Mouse (Mus musculus) midbrain, embryonic 15.5 days (tissue): ENCODE results near the gene Thrb. TPM values are rescaled to one million over a fixed set of nuclear protein-coding genes. Genes with fewer than 3 reads are reported as not detected.

Experiments
- ATAC-seq: fragments of 200-750 bp; cut with Nextera tagmentation; replicated peaks from 2 replicates; pipeline ENCODE4 v1.8.0; 2017; ENCODE audit warnings: moderate TSS enrichment
- H3K27ac ChIP-seq: fragments of 300-500 bp; sonication (generic); 2 replicates; pipeline ENCODE4 v1.5.1; 2015; ENCODE audit warnings: mild to moderate bottlenecking, inconsistent platforms
- H3K27me3 ChIP-seq: fragments of 300-500 bp; sonication (generic); replicated peaks from 2 replicates; pipeline ENCODE4 v1.6.1; 2015; ENCODE audit warnings: inconsistent platforms
- H3K36me3 ChIP-seq: fragments of 300-500 bp; sonication (generic); replicated peaks from 2 replicates; pipeline ENCODE4 v1.6.1; 2015; ENCODE audit warnings: inconsistent platforms
- H3K4me1 ChIP-seq: fragments of 300-500 bp; sonication (generic); 2 replicates; pipeline ENCODE4 v1.6.1; 2015; ENCODE audit warnings: inconsistent platforms
- H3K4me2 ChIP-seq: fragments of 300-500 bp; sonication (generic); 2 replicates; pipeline ENCODE4 v1.6.1; 2015; ENCODE audit warnings: inconsistent platforms, mild to moderate bottlenecking, moderate library complexity
- H3K4me3 ChIP-seq: fragments of 300-500 bp; sonication (generic); 2 replicates; pipeline ENCODE4 v1.5.1; 2015; ENCODE audit warnings: mild to moderate bottlenecking, inconsistent platforms
- H3K9ac ChIP-seq: fragments of 300-500 bp; sonication (generic); 2 replicates; pipeline ENCODE4 v1.6.1; 2015; ENCODE audit warnings: mild to moderate bottlenecking, inconsistent platforms
- H3K9me3 ChIP-seq: fragments of 300-500 bp; sonication (generic); 2 replicates; pipeline ENCODE4 v1.6.1; 2016; ENCODE audit warnings: inconsistent platforms
- WGBS: fragments of 180-500 bp; shearing (Covaris S2); methylation state at CpG from one replicate; pipeline ENCODE4 v1.1.7; 2015; ENCODE audit warnings: mixed read lengths; 5-methylcytosine and 5-hydroxymethylcytosine counted together
- polyA plus RNA-seq: library from polyadenylated mRNA; unstranded; fragments of >200 nt; fragmentation: Nextera tagmentation; extraction: Ambion mirVana; gene quantifications from 2 replicates; pipeline ENCODE4 v1.2.1, GENCODE M21; 2015

The Thrb gene
- polyA plus RNA-seq, 1 experiment from 2014 or later: 2.3 TPM

- WGBS: 67% methylated on average over 2 of the region's 2 CpGs
- ATAC-seq: no peak
- Histone ChIP-seq H3K4me1 (no peaks in the 10 kb centered on the region), H3K4me2 (no peak overlapping the region), H3K27ac (no peak overlapping the region), H3K27me3 (no peaks in the 10 kb centered on the region), H3K9ac (no peak overlapping the region), H3K9me3 (no peaks in the 10 kb centered on the region), H3K36me3 (no peaks in the 10 kb centered on the region), H3K4me3 (no peak overlapping the region)
These were observed 155.0 kb downstream of the Thrb start for GRCm38 (mm10) chr14:17815103-17815502.

- WGBS: 96% methylated on average over 2 of the region's 2 CpGs
- H3K27ac ChIP-seq: no peak overlapping the region
- H3K9me3 ChIP-seq: no peaks in the 10 kb centered on the region
- no peaks in the 10 kb centered on the region for H3K36me3 ChIP-seq
- no peak for ATAC-seq
- no peak overlapping the region for H3K4me2 ChIP-seq
- no peaks in the 10 kb centered on the region for H3K4me1 ChIP-seq
- H3K9ac ChIP-seq: no peak overlapping the region
- H3K27me3 ChIP-seq: no peaks in the 10 kb centered on the region
- H3K4me3 ChIP-seq: no peak overlapping the region
These were observed 158.0 kb downstream of the Thrb start for GRCm38 (mm10) chr14:17818086-17818485.

- ATAC-seq: no peak
- H3K27ac ChIP-seq: no peak overlapping the region
- 87% methylated on average over 7 of the region's 7 CpGs for WGBS
- H3K4me1 ChIP-seq: no peaks in the 10 kb centered on the region
- no peak overlapping the region for H3K9ac ChIP-seq
- no peak overlapping the region for H3K4me3 ChIP-seq
- H3K36me3 ChIP-seq: no peaks in the 10 kb centered on the region
- H3K9me3 ChIP-seq: no peaks in the 10 kb centered on the region
- no peak overlapping the region for H3K4me2 ChIP-seq
- H3K27me3 ChIP-seq: no peaks in the 10 kb centered on the region
These were observed 162.7 kb downstream of the Thrb start for GRCm38 (mm10) chr14:17822754-17823153.

GRCm38 (mm10) chr14:17827401-17827800 is 167.3 kb downstream of the Thrb start:
- Histone ChIP-seq H3K36me3 (no peaks in the 10 kb centered on the region), H3K4me3 (no peak overlapping the region), H3K27ac (no peak overlapping the region), H3K9ac (no peak overlapping the region), H3K9me3 (no peaks in the 10 kb centered on the region), H3K4me1 (no peaks in the 10 kb centered on the region), H3K27me3 (no peaks in the 10 kb centered on the region), H3K4me2 (no peak overlapping the region)
- WGBS: 55% methylated on average over 6 of the region's 6 CpGs
- ATAC-seq: no peak

- Histone ChIP-seq H3K9me3 (no peaks in the 10 kb centered on the region), H3K4me1 (no peaks in the 10 kb centered on the region), H3K27me3 (no peaks in the 10 kb centered on the region), H3K4me2 (no peak overlapping the region), H3K9ac (no peak overlapping the region), H3K27ac (no peak overlapping the region), H3K4me3 (no peak overlapping the region), H3K36me3 (no peaks in the 10 kb centered on the region)
- 75% methylated on average over 1 of the region's 1 CpGs for WGBS
- no peak for ATAC-seq
These were observed 175.7 kb downstream of the Thrb start for GRCm38 (mm10) chr14:17835738-17836137.

GRCm38 (mm10) chr14:17836766-17837165 is 176.7 kb downstream of the Thrb start:
- Histone ChIP-seq H3K4me3 (no peak overlapping the region), H3K4me2 (no peak overlapping the region), H3K36me3 (no peaks in the 10 kb centered on the region), H3K9me3 (no peaks in the 10 kb centered on the region), H3K4me1 (no peaks in the 10 kb centered on the region), H3K9ac (no peak overlapping the region), H3K27ac (no peak overlapping the region), H3K27me3 (no peaks in the 10 kb centered on the region)
- ATAC-seq: 0 out of 2 replicates have a peak, but pooled peaks have one; percentile 33
- WGBS: 86% methylated on average over 1 of the region's 1 CpGs

GRCm38 (mm10) chr14:17845003-17845697 is 185.1 kb downstream of the Thrb start:
- no peak overlapping the region for H3K27ac ChIP-seq
- no peaks in the 10 kb centered on the region for H3K27me3 ChIP-seq
- H3K9me3 ChIP-seq: no peaks in the 10 kb centered on the region
- no peaks in the 10 kb centered on the region for H3K4me1 ChIP-seq
- H3K4me2 ChIP-seq: no peak overlapping the region
- no peak overlapping the region for H3K9ac ChIP-seq
- no peak overlapping the region for H3K4me3 ChIP-seq
- WGBS: 89% methylated on average over 5 of the region's 5 CpGs
- ATAC-seq: no peak
- H3K36me3 ChIP-seq: no peaks in the 10 kb centered on the region

GRCm38 (mm10) chr14:17845871-17846270 is 185.8 kb downstream of the Thrb start:
- H3K9me3 ChIP-seq: no peaks in the 10 kb centered on the region
- no peak overlapping the region for H3K4me3 ChIP-seq
- no peak overlapping the region for H3K27ac ChIP-seq
- H3K27me3 ChIP-seq: no peaks in the 10 kb centered on the region
- H3K36me3 ChIP-seq: no peaks in the 10 kb centered on the region
- 79% methylated on average over 6 of the region's 6 CpGs for WGBS
- H3K4me2 ChIP-seq: no peak overlapping the region
- no peak for ATAC-seq
- no peak overlapping the region for H3K9ac ChIP-seq
- H3K4me1 ChIP-seq: no peaks in the 10 kb centered on the region

- no peak for ATAC-seq
- no peaks in the 10 kb centered on the region for H3K36me3 ChIP-seq
- H3K4me3 ChIP-seq: no peak overlapping the region
- no peak overlapping the region for H3K9ac ChIP-seq
- H3K27me3 ChIP-seq: no peaks in the 10 kb centered on the region
- no peak overlapping the region for H3K27ac ChIP-seq
- H3K9me3 ChIP-seq: no peaks in the 10 kb centered on the region
- no peaks in the 10 kb centered on the region for H3K4me1 ChIP-seq
- 89% methylated on average over 2 of the region's 2 CpGs for WGBS
- H3K4me2 ChIP-seq: no peak overlapping the region
These were observed 186.6 kb downstream of the Thrb start for GRCm38 (mm10) chr14:17846700-17847099.

GRCm38 (mm10) chr14:17847211-17847610 is 187.2 kb downstream of the Thrb start:
- WGBS: 50% methylated on average over 8 of the region's 8 CpGs
- H3K4me3 ChIP-seq: no peak overlapping the region
- no peaks in the 10 kb centered on the region for H3K27me3 ChIP-seq
- no peaks in the 10 kb centered on the region for H3K9me3 ChIP-seq
- H3K27ac ChIP-seq: no peak overlapping the region
- no peak for ATAC-seq
- no peak overlapping the region for H3K4me2 ChIP-seq
- H3K36me3 ChIP-seq: no peaks in the 10 kb centered on the region
- H3K4me1 ChIP-seq: no peaks in the 10 kb centered on the region
- no peak overlapping the region for H3K9ac ChIP-seq

- no peak overlapping the region for H3K4me3 ChIP-seq
- H3K4me1 ChIP-seq: no peaks in the 10 kb centered on the region
- H3K9me3 ChIP-seq: no peaks in the 10 kb centered on the region
- H3K27me3 ChIP-seq: no peaks in the 10 kb centered on the region
- WGBS: 67% methylated on average over 4 of the region's 4 CpGs
- H3K27ac ChIP-seq: no peak overlapping the region
- no peak overlapping the region for H3K9ac ChIP-seq
- no peak overlapping the region for H3K4me2 ChIP-seq
- ATAC-seq: no peak
- H3K36me3 ChIP-seq: no peaks in the 10 kb centered on the region
These were observed 190.3 kb downstream of the Thrb start for GRCm38 (mm10) chr14:17850355-17850754.

- ATAC-seq: no peak
- H3K9ac ChIP-seq: no peak overlapping the region
- H3K4me3 ChIP-seq: no peak overlapping the region
- H3K27ac ChIP-seq: no peak overlapping the region
- H3K4me1 ChIP-seq: no peaks in the 10 kb centered on the region
- WGBS: 83% methylated on average over 2 of the region's 2 CpGs
- H3K9me3 ChIP-seq: no peaks in the 10 kb centered on the region
- H3K36me3 ChIP-seq: no peaks in the 10 kb centered on the region
- H3K27me3 ChIP-seq: no peaks in the 10 kb centered on the region
- no peak overlapping the region for H3K4me2 ChIP-seq
These were observed 192.2 kb downstream of the Thrb start for GRCm38 (mm10) chr14:17852236-17852635.

- Histone ChIP-seq H3K36me3 (no peaks in the 10 kb centered on the region), H3K27ac (no peak overlapping the region), H3K9ac (no peak overlapping the region), H3K9me3 (no peaks in the 10 kb centered on the region), H3K4me1 (no peaks in the 10 kb centered on the region), H3K4me3 (no peak overlapping the region), H3K4me2 (no peak overlapping the region), H3K27me3 (no peaks in the 10 kb centered on the region)
- ATAC-seq: no peak
- 86% methylated on average over 5 of the region's 5 CpGs for WGBS
These were observed 199.8 kb downstream of the Thrb start for GRCm38 (mm10) chr14:17859790-17860385.
